Mouse (Mus musculus) cerebellum, adult 18-20 months (tissue): ENCODE measurements at regions not wholly inside any gene's neighbourhood (a gene's known extent, or its start where the extent isn't known, plus 50 kb on each side); places are given as distances from the start of the nearest gene placed in this dataset.
"Not testable (repeated sequence)": the region's sequence is repeated elsewhere in the genome, so short reads cannot be mapped to it uniquely, and the experiment has no call there.

Experiments
- DNase-seq, 2 experiments: peaks; one replicate each; pipeline ENCODE4 v3.0.0; 2021

GRCm38 (mm10) chr16:76509109-76509650 is 135.6 kb upstream of the Nrip1 start:
- no peak for DNase-seq

- no peak for DNase-seq
Measured at GRCm38 (mm10) chr16:76507191-76507746, 133.6 kb upstream of the Nrip1 start.

GRCm38 (mm10) chr16:76506240-76506639 is 132.6 kb upstream of the Nrip1 start:
- no peak for DNase-seq

GRCm38 (mm10) chr16:76499686-76500400 is 126.2 kb upstream of the Nrip1 start:
- no peak for DNase-seq

- DNase-seq, result no peak
Measured at GRCm38 (mm10) chr16:76498233-76498632, 124.6 kb upstream of the Nrip1 start.

- no peak for DNase-seq
Measured at GRCm38 (mm10) chr16:76497041-76497808, 123.6 kb upstream of the Nrip1 start.

GRCm38 (mm10) chr16:76483419-76483818 is 109.8 kb upstream of the Nrip1 start:
- DNase-seq, result no peak

- DNase-seq, result no peak
Measured at GRCm38 (mm10) chr16:76481966-76482365, 108.3 kb upstream of the Nrip1 start.

GRCm38 (mm10) chr16:76477474-76477873 is 103.8 kb upstream of the Nrip1 start:
- no peak for DNase-seq

GRCm38 (mm10) chr16:76474481-76474880 is 100.9 kb upstream of the Nrip1 start:
- DNase-seq, result no peak

- no peak for DNase-seq
Measured at GRCm38 (mm10) chr16:76472386-76472785, 98.8 kb upstream of the Nrip1 start.

GRCm38 (mm10) chr16:76471081-76471480 is 97.5 kb upstream of the Nrip1 start:
- DNase-seq, result no peak

GRCm38 (mm10) chr16:76459521-76459920 is 85.9 kb upstream of the Nrip1 start:
- DNase-seq, result no peak

- DNase-seq, result not testable (repeated sequence)
Measured at GRCm38 (mm10) chr16:76456300-76456599, 82.6 kb upstream of the Nrip1 start.

- DNase-seq, result no peak
Measured at GRCm38 (mm10) chr16:76455499-76456299, 82.1 kb upstream of the Nrip1 start.

- peak in 1 of 2 experiments; percentile 4 for DNase-seq
Measured at GRCm38 (mm10) chr16:76454741-76455465, 81.3 kb upstream of the Nrip1 start.

- no peak for DNase-seq
Measured at GRCm38 (mm10) chr16:76453457-76454200, 80.0 kb upstream of the Nrip1 start.

- DNase-seq, result no peak
Measured at GRCm38 (mm10) chr16:76448773-76449172, 75.1 kb upstream of the Nrip1 start.

- no peak for DNase-seq
Measured at GRCm38 (mm10) chr16:76447033-76447432, 73.4 kb upstream of the Nrip1 start.

- DNase-seq, result no peak
Measured at GRCm38 (mm10) chr16:76444668-76445067, 71.0 kb upstream of the Nrip1 start.

- no peak for DNase-seq
Measured at GRCm38 (mm10) chr16:76442635-76443034, 69.0 kb upstream of the Nrip1 start.
